Mouse (Mus musculus): ENCODE results near the gene Bbip1.
A peak's percentile ranks its signal among the peaks of the same experiment; 100 is the strongest.
"Not testable (repeated sequence)": the region's sequence is repeated elsewhere in the genome, so short reads cannot be mapped to it uniquely, and the experiment has no call there.

Bbip1 gene

GRCm38 (mm10) chr19:53943802-53944785 is at the start of gene Bbip1, which contains the start of gene Shoc2:
TSS of gene Bbip1 (minus strand) at chr19:53944627.
TSS of gene Shoc2 (plus strand) at chr19:53944306.
- peak; percentile 100 for DNase-seq

DNA sequence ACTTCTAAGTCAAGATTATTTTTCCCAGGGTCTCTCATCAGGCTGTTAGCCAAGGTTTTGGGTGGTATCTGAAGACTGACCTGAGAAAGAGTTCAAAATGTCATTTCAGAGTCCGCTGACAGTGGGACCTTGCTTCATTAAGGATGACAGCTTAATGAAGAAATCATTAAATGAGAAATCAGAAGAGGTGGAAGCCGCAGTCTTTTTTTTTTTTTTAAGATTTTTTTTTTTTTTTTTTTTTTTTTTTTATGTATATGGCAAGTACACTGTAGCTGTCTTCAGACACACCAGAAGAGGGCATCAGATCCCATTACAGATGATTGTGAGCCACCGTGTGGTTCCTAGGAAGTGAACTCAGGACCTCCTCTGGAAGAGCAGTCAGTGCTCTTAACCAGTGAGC is 49.4 kb upstream of the Bbip1 start:
- DNase-seq, result no peak

DNA sequence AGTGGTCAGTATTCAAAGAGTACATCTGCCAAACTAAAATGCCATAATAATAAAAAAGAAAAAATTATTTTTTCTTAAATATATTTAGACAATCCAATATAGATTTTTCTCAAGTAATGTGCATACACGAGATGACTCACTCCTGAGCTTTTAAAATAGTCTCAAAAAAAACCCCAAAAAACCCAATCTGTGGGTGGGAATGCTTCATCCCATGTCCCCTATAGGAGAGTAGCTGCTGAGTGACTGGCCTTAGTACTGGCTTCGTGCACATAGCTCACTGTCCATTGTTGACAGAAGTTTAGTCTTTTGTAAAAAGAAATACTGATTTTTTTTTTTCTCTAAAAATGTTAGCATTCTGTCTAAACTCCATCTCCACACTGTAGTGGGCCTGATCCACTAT is 46.1 kb upstream of the Bbip1 start:
- DNase-seq, result no peak

- no peak for DNase-seq
These were observed 40.2 kb upstream of the Bbip1 start for GRCm38 (mm10) chr19:53984628-53985027.

DNA sequence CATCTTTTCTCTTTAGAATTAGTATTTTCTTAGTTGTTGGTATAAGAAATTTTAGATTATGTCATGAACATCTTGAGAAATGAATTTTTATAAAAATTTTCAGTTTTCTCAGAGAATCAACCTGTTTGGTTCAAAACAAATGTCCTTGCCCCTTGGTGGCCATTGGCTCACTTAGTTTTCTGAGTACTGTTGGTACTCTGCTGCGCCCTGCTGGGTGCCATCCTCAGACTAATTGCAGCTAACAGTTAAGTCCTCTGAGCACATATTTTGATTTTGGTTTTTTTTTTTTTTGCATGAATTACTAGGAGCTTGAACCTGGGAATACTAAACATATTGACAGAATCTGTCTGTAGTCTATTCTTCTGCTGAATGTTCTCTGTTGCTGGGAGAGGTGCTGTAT is 38.9 kb upstream of the Bbip1 start:
- DNase-seq, result no peak

GRCm38 (mm10) chr19:53982041-53982440 is 37.6 kb upstream of the Bbip1 start:
- DNase-seq, result no peak

DNA sequence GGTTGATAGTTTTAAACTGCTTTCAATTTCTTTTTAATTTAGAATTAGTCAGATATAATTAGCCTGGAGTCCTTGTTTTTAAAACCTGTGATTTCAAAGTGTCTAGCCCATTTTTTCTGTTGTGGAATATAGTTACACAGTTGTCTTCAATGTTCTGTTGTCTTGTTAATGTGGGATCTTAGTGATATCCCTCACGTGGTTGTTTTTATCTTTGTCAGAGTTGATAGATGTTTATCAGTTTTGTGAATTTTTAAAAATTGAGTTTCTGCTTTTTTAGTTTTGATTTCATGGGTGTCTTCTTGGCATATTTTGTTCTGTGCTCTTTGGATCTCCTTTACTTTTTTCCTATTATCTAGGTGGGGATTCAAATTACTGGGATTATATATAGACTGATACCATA is 29.2 kb upstream of the Bbip1 start:
- no peak for DNase-seq

- no peak for DNase-seq
These were observed 27.5 kb upstream of the Bbip1 start for GRCm38 (mm10) chr19:53971938-53972337.

- no peak for DNase-seq
These were observed 24.8 kb upstream of the Bbip1 start for GRCm38 (mm10) chr19:53969226-53969625.

DNA sequence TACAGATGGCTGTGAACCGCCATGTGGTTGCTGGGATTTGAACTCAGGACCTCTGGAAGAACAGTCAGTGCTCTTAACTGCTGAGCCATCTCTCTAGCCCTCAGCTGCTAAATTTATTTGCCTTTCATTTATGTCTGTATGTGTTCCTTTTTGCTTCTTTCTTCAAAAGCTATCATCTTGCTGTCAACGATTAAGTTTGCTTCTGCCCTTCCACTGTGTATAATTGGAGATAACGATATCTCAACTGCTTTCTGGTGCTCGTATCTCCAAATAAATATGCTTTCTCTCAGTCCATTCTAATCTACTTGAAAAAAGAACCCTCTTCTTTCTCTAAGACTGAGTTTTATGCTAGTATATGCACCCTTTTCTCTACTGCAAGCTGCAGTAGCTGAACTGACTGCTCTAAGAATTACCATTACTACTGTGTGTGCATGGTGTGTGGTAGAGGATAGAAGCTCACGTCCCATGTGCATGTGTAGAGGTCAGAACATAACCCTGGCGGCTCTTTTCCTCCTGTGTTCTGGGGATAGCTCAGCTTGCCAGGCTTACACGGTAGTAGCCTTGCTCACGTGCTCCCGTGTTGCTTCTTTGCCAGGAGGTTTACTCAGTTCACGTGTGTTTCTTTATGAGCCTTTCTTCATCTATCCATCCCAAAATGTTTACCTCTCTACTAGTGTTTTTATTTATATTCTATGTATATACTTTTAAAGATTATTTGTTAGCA is 20.6 kb upstream of the Bbip1 start:
- no peak for DNase-seq

DNA sequence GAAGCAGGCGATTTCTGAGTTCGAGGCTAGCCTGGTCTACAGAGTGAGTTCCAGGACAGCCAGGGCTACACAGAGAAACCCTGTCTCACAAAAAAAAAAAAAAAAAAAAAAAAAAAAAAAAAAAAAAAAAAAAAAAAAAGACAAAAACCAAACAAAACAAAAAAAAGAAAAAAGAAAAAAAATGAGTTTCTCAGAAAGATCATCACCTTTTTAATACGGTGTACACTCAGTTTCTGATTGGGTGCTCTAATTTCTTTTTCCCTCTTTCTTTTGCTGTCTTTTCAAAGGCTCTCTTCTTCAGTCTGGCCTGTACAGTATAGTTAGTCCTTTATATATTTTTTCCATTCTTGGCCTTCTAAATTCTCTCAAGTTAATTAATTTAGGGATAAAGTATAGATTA is 19.9 kb upstream of the Bbip1 start:
- not testable (repeated sequence) for DNase-seq

DNA sequence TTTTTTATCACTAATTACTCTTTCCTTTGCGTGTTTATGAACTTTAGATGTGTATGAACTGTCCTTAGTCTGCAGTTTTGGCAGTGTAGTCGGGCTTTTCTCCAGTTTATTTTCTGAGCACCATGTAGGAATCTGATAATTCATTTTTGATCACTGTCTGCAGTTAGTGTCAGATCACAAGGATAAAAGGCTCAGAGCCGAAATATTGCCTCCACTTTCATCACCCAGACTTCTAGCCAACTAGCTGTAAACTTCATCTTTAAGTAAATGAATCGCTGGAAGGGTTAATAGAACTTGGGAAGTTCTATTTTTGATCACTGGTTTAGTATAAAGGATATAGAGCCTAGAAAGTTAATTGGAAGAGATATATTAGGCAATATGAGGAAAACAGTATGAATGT is 18.1 kb upstream of the Bbip1 start:
- no peak for DNase-seq

- no peak for DNase-seq
These were observed 13.1 kb upstream of the Bbip1 start for GRCm38 (mm10) chr19:53957513-53957912.

DNA sequence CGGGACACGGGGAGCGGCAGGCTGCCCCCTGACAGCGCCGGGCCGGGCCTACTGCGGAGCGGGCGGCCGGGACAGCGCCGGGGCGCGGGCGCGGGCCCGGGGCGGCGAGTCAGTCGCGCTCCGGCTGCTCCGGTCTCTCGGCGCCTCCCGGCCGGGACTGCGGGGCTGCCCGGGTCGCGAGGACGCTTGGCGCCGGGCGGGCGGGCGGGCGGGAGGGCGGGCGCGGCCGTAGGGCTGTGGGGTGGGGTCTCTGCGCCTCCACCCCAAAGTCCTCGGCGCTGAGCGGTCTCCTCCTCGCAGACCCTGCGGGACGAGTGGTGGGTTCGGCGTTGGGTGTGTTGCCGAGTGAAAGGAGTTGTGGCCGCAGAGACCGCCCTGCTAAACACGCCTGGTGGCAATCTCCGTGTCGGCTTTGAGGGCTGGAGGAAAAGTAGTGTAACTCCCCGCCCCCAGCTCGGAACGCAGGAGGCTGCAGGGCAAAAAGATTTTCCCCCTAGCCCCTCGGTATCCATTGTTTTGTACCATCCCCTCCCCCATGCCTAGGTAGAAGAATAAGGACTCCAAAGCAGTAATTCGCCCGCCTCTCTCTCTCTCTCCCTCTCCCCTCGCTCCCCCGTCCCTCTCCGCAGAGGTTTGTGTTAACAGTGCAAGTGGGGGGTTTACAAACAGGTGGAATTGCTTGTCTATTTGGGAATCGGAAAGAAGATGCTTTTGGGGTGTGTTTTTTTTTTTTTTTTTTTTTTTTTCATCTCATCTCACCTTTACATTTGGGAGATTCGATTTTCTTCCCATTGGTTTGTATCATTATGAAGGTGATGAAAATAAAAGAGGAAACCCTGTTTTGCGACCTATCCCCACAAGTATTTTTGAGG is 980 bp upstream of the Bbip1 start:
- peak; percentile 19 for DNase-seq

DNA sequence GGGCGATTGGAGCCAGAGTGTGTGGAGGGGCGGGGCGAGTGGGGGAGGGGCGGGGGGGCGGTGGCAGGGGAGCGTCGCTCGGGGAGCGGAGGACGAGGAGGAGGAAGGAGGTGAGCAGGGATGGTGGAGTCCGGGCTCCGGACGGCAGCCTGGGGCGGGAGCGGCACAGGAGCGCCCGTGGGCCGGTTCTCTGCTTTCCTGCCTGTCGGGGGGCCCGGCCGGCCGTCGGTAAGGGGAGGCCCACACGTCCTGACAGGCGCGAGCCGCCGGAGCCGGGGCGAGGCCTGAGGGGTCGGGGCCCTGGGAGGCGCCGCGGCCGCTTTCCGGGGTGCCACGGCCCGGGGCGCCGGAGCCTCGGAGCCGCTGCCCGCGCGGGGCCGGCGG is 351 bp upstream of the Bbip1 start:
- DNase-seq, result no peak

DNA sequence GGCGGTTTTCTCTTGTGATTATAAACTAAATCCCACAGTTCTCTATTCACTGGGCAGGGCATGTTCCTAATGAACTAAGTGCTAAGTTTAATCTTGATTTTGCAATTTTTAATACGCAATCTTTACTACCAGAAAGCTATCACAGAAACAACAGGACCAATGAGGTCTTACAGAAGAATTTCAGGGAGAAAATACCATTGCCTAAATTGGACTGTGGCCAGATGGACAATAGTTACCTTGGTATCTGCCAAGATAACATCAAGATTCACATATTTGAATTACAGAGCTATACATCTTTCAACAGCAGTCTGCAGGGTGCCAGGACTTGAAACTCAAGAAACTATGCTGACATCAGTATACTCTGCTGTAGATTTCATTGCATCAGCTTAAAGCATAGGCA is 2.1 kb downstream of the Bbip1 start:
- no peak for DNase-seq

- peak; percentile 34 for DNase-seq
These were observed 3.3 kb downstream of the Bbip1 start for GRCm38 (mm10) chr19:53941139-53941538.

DNA sequence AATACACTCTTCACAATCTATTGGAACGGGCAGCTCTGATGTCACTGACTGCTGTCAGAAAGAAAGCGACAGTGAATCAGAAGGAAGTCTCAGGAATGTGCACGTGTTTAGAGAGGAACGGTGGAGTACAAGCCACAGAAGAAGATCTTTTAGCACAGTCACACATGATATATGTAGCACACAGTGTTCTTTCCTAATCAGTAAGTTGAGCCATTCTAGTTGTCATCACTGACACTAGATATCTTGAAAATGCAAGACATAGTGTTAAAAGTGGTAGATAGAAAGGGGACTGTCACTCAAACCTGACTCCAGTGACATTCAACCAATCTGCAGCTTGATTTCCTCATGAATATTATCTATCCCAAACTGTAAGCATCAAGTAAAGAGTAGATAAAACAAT is 5.0 kb downstream of the Bbip1 start:
- no peak for DNase-seq

DNA sequence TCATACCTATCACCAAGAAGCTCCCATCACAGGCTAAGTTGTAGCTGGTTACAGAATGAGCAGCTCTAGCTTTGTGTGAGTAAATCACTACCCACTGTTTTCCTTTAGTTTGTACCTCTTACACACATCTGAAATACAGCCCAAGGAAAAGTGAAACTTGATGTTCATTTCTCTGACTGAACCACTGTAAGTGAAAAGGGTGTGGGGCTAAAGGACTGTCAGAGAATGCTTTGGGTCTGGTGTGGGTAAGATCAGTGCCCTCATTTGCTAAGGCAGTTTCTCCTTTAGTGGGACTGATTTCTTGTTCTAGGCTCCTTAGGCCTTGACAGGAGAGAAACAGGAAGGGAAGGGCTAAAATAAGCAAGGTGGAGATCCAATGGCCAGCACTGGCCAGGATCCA is 10.4 kb downstream of the Bbip1 start:
- no peak for DNase-seq

DNA sequence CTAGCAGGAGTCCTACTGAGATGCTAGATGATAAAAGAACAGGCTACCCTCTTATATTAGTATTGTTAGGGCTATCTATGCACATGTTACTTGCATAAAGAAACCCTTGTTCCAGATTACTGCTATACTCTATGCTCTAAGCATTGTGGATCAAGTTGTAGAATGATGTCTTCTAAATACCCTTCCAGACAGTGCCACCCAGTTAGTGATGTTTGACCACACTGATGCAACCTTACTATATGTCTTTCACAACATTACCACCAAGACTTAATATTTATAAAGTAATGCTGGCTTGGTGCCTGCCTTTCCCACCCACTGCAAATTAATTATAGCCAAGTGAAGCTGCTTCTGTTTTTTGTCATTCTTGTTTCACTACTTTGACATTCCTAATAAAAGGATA is 11.4 kb downstream of the Bbip1 start:
- DNase-seq, result no peak

DNA sequence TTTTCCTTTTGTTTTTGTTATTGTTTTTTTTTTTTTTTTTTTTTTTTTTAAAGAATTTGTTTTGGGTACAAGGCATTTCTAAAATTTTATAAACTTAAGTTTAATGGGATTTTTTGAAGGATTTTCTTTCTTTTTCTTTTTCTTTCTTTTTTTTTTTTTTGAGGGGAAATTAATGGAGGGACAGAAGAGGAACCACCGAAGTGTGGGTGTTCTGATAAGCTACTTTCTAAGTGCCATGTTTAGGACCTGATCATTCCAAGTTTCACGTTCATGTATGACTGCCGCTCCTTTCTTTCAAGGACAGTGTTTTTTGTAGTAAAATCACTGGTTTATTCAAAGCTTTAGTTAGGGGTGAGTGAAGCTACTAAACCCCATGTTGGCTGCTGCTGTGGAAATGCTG is 15.2 kb downstream of the Bbip1 start:
- DNase-seq, result no peak

GRCm38 (mm10) chr19:53926705-53927104 is 17.7 kb downstream of the Bbip1 start:
- no peak for DNase-seq

GRCm38 (mm10) chr19:53925338-53925751 is 19.1 kb downstream of the Bbip1 start:
- no peak for DNase-seq
